Mouse (Mus musculus) left cerebral cortex, adult 2 months (tissue): ENCODE results near the gene Xaf1. TPM values are rescaled to one million over a fixed set of nuclear protein-coding genes. Genes with fewer than 3 reads are reported as not detected.

Source experiments
- DNase-seq, 2 experiments: peaks; one replicate each; pipeline ENCODE4 v3.0.0; 2021 to 2022; ENCODE audit warnings: low spot score in 2 of 2, mixed read lengths in 1 of 2; ENCODE audit errors: extremely low spot score in 1 of 2
- H3K27ac ChIP-seq: fragments of 200-600 bp; 2 replicates; pipeline ENCODE4 v1.8.1; 2022
- H3K4me3 ChIP-seq: fragments of 200-600 bp; 2 replicates; pipeline ENCODE4 v1.8.1; 2022
- CTCF ChIP-seq: fragments of 200-600 bp; IDR thresholded peaks from 2 replicates; pipeline ENCODE4 v1.8.1; 2022; ENCODE audit warnings: antibody characterized with exemption, mild to moderate bottlenecking, moderate library complexity
- intact Hi-C: fragments of 180-260 bp; cut with DNase I; formaldehyde crosslinking; loops from one replicate; pipeline ENCODE4 v1.15.1; 2025
- long read RNA-seq, 2 experiments: library from polyadenylated mRNA; stranded (forward); transcript quantifications; one replicate each; pipeline ENCODE4 v2.0.0; 2021; ENCODE audit warnings: borderline mapping rate in 2 of 2
- total RNA-seq, 2 experiments: library from RNA; stranded (reverse); gene quantifications; 2 replicates each; pipeline ENCODE4 v1.2.3; 2021

Gene Xaf1
- 1 to 10 TPM; 3.8 to 5.2 TPM for total RNA-seq
- long read RNA-seq, experiment 1, partial matches to known transcripts, result 0 of 2 reads
- long read RNA-seq, experiment 1, other reads (novel, unspliced or antisense), result 2 of 2 reads
- long read RNA-seq, experiment 2, result 0 reads

- intact Hi-C loops, result no loop called here
- TF ChIP-seq CTCF, result no peak
- Histone ChIP-seq H3K4me3 (peak within 1 kb of the TSS; percentile 42), H3K27ac (peak within 1 kb of the TSS; percentile 83)
- DNase-seq, result peak in 1 of 2 experiments; percentile 18
These were observed at the start of gene Xaf1 for GRCm38 (mm10) chr11:72301334-72301733. Gene Xaf1 (plus strand): TSS chr11:72301629.

- no peak for DNase-seq
- no peak overlapping the region for H3K4me3 ChIP-seq
- TF ChIP-seq CTCF, result no peak
- intact Hi-C loops, result no loop called here
- no peak overlapping the region for H3K27ac ChIP-seq
These were observed 45.8 kb upstream of the Xaf1 start for GRCm38 (mm10) chr11:72255629-72256028.

- Histone ChIP-seq H3K4me3 (no peak overlapping the region), H3K27ac (no peak overlapping the region)
- no peak for DNase-seq
- TF ChIP-seq CTCF, result no peak
- intact Hi-C loops, result no loop called here
These were observed 45.0 kb upstream of the Xaf1 start for GRCm38 (mm10) chr11:72256441-72256840.

GRCm38 (mm10) chr11:72265483-72265882, 35.9 kb upstream of the Xaf1 start:
- intact Hi-C loops, result no loop called here
- Histone ChIP-seq H3K4me3 (peak overlapping the region; percentile 42), H3K27ac (peak overlapping the region; percentile 60)
- TF ChIP-seq CTCF, result no peak
- peak; percentile 41 to 47 for DNase-seq

GRCm38 (mm10) chr11:72266207-72266959, 35.0 kb upstream of the Xaf1 start:
- intact Hi-C loops, result loop anchor here (1.0 kb wide), 1 partner anchor 41 kb away; no protein-coding TSS in a partner anchor
- peak overlapping the region; percentile 42 for H3K4me3 ChIP-seq
- TF ChIP-seq CTCF, result peak; percentile 56
- DNase-seq, result peak; percentile 51 to 56
- peak overlapping the region; percentile 60 for H3K27ac ChIP-seq

- H3K27ac ChIP-seq, result peak within 1 kb of the TSS; percentile 60
- H3K4me3 ChIP-seq, result peak within 1 kb of the TSS; percentile 42
- no peak for TF ChIP-seq CTCF
- intact Hi-C loops, result loop anchor here (1.0 kb wide), 1 partner anchor 42 kb away; no protein-coding TSS in a partner anchor
- no peak for DNase-seq
These were observed 34.4 kb upstream of the Xaf1 start, which contains the start of gene Slc13a5 for GRCm38 (mm10) chr11:72266960-72267560. Gene Slc13a5 (minus strand): TSS chr11:72267222.

GRCm38 (mm10) chr11:72271761-72272160, 29.7 kb upstream of the Xaf1 start:
- intact Hi-C loops, result no loop called here
- no peak overlapping the region for H3K4me3 ChIP-seq
- TF ChIP-seq CTCF, result no peak
- no peak for DNase-seq
- H3K27ac ChIP-seq, result no peak overlapping the region

- TF ChIP-seq CTCF, result no peak
- no peak for DNase-seq
- H3K4me3 ChIP-seq, result no peak overlapping the region
- H3K27ac ChIP-seq, result no peak overlapping the region
- intact Hi-C loops, result no loop called here
These were observed 28.1 kb upstream of the Xaf1 start for GRCm38 (mm10) chr11:72273341-72273740.

- intact Hi-C loops, result no loop called here
- no peak overlapping the region for H3K27ac ChIP-seq
- DNase-seq, result no peak
- H3K4me3 ChIP-seq, result no peak overlapping the region
- no peak for TF ChIP-seq CTCF
These were observed 20.1 kb upstream of the Xaf1 start for GRCm38 (mm10) chr11:72281143-72281851.

- intact Hi-C loops, result no loop called here
These were observed 19.5 kb upstream of the Xaf1 start for GRCm38 (mm10) chr11:72281852-72282400.

GRCm38 (mm10) chr11:72283486-72284224, 17.8 kb upstream of the Xaf1 start:
- DNase-seq, result no peak
- Histone ChIP-seq H3K27ac (no peak overlapping the region), H3K4me3 (no peak overlapping the region)
- no peak for TF ChIP-seq CTCF
- intact Hi-C loops, result no loop called here

More at GRCm38 (mm10) chr11:72281852-72282400, 19.5 kb upstream of the Xaf1 start:
- Histone ChIP-seq H3K4me3 (no peak overlapping the region), H3K27ac (no peak overlapping the region)
- no peak for DNase-seq
- TF ChIP-seq CTCF, result no peak
